Mouse (Mus musculus): ENCODE results near the gene Chrnd. TPM values are rescaled to one million over a fixed set of nuclear protein-coding genes. Genes with fewer than 3 reads are reported as not detected.

Gene Chrnd
- polyA plus RNA-seq, 3 experiments from 2014 or later: not detected

DNA sequence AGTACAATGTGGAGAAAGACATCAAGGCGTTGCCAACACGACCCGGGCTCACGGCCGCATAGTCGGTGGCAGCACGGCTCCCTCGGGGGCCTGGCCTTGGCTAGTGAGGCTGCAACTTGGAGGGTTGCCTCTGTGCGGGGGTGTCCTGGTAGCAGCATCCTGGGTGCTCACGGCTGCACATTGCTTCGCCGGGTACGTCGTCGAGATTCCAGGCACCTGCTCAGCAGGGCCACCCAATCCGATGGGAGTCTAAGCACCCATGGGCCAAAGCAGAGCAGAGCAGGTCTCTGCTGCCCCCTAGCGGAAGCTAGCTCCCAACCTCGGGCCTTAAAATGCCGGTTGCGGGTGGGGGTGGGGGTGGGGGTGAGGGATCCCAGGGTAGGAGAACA is 5.7 kb upstream of the Chrnd start:
- ATAC-seq: peak; percentile 49

DNA sequence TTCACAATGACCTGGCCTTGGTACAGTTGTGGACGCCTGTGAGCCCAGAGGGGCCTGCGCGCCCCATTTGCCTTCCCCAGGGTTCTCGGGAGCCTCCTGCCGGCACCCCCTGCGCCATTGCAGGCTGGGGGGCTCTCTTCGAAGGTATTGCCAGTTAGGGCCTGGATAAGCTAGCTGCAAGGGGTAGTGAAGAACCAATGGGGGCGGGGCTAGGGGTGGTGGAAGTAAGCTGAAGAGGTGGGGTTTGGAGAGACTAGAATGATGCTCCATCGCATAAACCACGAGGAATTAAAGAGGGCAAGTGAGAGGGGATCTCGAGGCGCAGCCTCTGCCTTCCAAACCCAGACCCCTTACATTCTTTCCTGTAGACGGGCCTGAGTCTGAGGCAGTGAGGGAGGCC is 4.9 kb upstream of the Chrnd start:
- no peak for ATAC-seq

DNA sequence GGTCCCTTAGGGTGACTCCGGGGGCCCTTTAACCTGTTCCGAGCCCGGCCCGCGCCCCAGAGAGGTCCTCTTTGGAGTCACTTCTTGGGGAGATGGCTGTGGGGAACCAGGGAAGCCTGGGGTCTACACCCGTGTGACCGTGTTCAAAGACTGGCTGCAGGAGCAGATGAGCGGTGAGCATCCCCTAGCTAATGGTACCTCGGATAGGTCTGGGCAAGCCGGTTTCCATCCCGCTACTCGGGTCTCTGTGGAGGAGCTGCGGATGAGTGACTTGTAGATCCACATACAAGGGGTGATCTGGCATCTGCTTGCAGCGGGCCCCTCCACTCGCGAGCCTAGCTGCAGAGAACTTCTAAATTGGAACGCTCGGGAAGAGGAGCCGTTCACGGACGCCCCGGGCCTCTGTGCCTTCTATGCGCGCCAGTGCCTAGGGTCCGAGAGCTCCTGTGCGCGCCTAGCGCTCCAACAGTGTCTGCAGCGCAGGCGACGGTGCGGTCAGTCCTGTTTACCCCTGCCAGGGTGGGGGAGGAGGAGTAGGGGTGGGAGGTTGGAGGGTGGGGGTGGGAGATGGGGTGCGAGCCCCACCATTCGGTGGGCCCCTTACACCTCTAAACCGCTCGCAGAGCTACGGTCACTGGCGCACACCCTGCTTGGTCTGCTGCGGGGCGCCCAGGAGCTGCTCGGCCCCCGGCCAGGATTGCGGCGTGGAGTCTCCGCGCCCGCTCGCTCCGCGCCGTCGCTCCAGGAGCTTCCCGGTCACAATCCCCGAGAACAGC is 4.0 kb upstream of the Chrnd start:
- ATAC-seq: no peak

DNA sequence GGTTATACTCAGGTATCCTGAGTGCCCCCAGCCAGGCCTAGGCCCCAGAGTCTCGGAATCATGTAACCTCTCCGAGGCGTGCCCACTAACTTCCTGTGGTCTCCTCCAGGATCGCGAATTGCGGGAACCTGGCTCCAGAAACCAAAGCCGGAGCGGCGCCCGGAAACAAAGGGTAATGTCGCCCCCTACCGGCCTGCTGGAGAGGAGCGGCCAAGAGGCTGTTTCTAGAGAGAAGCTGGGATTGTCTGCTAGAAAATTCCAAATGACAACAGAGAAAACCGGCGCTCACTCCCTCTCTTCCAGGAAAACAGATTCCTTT is 3.4 kb upstream of the Chrnd start:
- peak; percentile 49 for ATAC-seq

DNA sequence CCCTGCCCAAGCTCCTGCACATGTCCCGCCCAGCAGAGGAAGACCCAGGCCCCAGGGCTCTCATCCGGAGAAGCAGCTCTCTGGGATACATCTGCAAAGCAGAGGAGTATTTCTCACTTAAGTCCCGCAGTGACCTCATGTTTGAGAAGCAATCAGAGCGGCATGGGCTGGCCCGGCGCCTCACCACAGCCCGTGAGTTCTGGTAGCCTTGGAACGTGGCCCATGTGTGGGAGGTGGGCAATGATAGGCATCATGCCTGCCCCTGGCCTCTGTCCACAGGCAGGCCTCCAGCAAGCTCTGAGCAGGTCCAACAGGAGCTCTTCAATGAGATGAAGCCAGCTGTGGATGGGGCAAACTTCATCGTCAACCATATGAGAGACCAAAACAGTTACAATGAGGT is 6.9 kb downstream of the Chrnd start:
- ATAC-seq: no peak

DNA sequence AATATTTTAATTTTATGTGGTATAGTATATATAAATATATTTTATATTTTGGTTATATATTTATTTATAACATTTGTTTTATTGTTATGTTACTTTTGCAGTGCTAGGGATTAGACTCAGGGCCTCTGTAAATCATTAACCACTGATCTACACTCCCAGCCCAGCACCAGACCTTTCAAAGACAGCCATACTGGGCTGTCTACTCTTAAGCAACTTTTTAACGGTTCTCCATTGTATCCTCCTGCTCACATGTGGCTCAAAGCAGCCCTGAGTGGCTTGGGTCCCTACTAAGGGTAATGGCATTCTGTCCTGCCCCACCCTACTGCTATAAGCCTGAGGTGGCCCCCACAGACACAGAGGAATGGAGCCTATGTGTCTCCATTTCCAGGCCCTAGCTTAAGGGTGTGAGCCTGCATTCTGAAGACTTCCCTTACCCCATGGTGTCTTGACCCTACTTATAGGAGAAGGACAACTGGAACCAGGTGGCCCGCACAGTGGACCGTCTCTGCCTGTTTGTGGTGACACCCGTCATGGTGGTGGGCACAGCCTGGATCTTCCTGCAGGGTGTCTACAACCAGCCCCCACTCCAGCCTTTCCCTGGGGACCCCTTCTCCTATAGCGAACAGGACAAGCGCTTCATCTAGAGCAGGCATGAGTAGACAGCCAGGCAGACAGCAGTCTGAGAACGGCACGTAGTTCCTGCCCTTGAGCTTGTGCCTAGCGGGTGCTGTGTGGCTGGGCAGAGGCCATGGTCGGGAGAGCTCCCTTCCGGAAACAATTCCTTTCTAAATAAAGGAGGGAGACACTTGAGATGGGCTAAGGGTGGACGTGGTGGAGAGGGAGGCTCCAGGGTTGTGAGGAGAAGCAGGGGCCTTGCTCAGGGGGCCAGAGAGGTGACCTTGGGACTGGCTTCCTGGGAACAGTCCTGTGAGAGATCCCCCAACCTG is 8.0 kb downstream of the Chrnd start:
- no peak for ATAC-seq

DNA sequence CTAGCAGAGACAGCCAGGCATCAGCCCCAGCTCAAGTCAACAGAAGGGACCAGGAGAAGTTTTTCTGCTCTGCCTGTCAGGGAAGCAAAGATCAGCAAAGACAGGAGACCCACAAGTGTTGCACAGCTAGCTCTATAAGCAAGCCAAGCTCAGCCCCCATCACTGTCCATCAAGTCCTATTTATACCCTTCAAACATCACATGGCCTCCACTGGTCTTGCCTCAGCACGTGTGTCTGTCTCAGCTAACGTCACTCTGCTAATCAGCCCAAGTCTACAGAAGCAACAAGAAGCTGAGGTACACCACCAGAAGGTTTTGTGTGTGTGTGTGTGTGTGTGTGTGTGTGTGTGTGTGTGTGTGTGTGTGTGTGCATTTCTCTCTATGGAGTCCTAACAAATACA is 10.4 kb downstream of the Chrnd start:
- no peak for ATAC-seq

DNA sequence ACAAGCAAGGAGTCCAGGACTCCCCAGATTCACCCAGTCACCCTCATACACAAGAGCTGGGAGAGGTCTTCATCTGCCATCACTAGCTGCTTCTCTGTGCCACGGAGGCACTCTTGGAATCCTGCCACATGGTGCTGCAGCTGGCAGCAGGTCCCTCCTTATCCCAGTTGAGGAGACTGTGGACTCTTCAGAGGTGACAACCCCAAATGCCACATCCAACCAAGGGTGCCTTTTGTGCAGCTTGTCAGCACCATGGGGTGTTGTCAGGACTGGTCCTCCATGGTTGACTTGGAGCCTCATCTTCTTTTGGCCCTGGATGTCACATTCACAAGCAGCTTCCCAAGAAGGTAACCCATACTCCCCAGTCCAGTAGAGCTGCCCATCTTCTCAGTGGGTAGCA is 11.4 kb downstream of the Chrnd start:
- ATAC-seq: no peak

DNA sequence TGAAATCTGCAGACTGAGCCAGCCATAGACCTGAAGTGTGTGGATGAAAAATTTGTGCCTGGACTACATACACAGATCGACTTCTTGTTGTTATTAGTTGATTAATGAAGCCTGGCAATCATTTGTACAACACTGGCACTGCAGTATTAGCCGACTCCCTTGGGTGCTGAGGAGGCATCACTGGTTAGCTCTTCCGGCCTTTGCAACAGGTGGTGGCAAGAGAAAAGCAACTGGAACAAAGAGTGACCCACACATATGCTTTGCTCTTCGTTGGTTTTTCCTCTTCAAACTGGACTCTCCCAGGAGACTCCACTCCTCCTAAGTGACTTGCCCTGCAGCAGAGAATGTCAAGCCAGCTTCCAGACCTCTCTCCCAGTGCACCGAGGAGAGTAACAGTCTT is 13.4 kb downstream of the Chrnd start:
- ATAC-seq: no peak

DNA sequence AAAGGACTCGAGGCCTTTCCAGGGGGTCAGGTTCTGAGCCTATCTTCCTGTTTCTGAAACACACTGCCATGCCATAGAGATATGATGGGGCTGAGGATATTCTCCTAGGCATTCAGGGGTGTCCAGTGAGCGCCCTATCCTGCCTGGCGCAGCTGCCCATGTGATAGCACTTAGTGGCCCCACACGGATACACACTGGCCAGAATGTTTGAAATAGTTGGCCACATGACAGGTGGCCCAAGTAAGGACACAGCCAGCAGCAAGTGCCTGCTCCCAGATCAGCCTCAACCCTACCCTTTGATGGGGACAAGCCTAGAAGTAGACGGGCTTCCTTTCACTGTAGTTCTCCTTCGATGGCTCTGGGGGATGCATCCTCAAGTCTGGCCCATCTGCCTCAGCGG is 14.1 kb downstream of the Chrnd start, which contains the start of gene Chrng:
TSS of gene Chrng (plus strand) at position 193 of the 400 bp plus-strand sequence.
- ATAC-seq: no peak

DNA sequence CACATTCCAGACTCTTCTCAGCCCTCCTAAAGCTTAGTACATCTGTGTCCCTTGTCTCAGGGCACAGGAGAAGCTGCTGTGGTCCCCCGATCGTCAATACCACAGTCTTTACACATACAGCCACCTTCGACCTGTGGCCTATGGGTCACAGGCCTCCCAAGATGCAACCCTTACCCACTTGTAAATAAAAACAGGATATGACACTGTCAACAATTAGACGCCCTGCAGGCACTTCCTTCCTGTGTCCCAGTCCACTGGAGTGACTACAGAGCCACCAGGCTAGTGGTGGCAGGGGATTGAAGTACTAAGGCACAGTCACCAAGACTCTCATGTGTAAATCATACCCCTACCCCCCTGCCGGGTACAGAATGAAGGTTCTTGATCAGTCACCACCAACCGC is 14.6 kb downstream of the Chrnd start:
- ATAC-seq: no peak

DNA sequence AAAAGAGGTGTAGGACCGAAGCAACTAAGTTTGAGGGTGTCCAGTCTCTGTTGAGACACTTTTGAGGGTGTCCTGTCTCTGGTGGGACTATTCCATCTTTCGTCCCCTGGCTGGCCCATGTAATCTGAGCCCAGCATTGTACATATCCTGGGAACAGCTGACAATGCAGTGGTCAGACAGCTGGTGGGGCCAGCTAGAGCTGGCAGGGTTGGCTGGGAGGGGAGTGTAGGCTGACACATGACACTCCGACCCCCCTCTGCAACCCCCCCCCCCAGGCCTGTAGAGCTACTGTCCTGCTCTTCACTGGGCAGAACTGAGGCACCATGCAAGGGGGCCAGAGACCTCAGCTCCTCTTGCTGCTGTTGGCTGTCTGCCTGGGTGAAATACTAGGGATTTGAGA is 15.1 kb downstream of the Chrnd start:
- no peak for ATAC-seq

DNA sequence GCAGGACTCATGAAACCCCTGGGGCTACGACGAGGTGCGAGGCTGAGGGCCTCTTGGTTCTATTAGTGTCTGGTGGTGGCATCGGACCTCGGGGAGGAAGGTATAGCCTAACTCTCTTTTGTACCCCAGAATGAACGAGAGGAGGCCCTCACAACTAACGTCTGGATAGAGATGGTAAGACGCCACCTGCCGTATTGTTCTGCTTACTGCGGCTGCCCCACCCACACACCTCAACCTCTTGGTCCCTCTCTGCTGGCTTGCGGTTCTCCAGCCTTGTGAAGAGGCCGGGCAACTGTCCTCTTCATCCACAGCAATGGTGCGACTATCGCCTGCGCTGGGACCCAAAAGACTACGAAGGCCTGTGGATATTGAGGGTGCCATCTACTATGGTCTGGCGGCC is 15.9 kb downstream of the Chrnd start:
- no peak for ATAC-seq

DNA sequence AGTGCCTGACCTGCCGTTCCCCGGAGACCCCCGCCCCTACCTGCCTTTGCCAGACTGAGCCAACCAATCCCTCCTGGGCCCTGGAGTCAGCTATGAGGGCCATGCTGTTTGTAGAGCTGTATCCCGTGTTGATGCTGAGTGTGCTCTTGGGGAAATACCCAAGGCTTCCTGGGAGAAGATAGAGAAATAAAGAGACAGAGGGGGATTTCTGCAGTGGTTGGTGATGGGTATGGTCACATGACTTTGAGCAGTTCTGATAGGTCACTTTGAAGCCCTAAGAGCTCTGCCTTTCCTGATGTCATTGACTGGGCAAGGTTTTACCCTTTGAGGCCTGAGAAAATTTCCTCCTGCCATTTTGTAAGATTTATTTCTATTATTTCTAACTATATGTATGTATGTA is 21.0 kb downstream of the Chrnd start:
- no peak for ATAC-seq

DNA sequence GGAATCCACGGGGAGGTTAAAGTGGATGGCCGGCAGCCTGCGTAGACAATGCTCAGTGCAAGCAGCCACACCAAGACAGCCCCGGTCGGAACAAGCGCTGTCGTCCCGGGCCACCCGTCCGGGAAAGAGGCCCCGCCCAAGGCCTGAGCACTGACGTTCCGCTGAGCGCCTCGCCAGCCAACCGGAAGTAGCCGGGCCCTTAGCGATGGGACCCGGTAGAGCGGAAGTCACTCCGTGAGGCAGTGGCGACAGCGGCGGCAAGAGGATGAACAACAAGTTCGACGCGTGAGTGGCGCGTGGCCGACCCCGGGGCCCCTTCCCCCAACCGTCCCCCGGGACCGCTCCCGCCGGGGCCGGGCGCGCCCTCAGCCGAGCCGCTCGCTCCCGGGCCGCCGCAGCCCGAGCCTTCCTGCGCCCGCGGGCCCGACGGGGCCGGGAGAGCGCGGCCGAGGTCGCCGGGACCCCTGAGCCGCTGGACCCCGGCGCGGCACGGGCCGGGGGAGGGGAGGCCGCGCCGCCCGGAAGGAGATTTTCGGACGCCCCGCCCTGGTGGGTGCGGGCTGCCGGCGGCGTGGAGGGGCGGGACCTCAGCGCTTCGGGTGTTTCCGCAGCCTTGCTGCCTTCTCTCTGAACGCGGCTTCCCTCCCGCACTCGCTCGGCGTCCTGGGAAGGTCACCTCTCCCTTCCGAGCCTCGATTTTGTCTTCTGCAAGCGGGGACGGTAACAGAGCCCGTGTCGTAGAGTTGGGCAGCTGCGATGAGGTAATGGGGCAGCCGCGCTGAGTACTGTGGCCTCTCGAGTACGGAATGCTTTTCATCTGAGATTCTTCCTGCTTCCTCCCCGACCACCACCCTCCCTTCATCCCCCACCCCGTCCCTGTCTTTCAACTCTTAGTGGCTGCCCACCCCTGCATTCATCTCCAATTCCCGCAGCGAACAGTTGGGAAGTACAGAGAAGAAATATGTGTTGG is 23.6 kb downstream of the Chrnd start, which contains the start of gene Eif4e2:
TSS of gene Eif4e2 (plus strand) at position 180 of the 970 bp plus-strand sequence.
- ATAC-seq: peak; percentile 92

DNA sequence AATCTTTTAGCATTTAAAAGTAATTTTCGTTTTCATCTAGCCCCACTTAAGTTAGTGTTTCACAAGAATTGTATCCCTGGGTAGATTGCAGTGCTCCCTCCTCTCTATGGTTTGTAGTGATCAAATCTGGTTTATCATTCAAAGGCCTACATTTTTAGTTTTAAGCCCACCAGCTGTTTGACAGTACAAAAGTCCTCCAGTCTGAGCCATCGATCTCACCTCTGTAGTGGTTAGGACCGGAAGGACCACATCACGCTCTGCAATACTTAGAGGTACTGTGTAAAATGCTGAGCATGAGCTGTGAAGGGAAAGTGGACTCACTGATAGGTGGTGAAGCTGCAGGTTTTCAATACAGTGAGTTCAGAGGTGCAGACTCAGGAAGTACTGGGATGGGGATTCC is 24.3 kb downstream of the Chrnd start:
- ATAC-seq: peak; percentile 27

DNA sequence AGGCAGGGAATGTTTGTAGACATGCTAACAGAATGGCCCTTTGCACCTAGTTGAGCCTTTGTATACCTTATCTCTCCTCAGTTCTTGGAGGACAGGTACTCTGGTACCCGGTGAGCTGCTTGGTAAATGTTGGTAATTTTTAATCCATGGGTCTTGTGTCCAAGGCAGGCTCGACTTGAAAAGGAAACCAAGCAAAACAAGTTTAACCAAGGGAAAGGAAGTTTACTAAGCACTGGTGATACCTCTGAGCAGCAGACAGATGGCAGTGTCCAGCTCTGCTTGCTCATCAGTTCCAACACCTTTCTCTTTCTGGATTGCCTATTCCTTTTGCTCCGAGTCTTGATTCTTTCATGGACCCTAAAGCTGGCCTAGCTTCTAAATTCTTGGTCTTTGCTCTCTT is 27.5 kb downstream of the Chrnd start:
- no peak for ATAC-seq

DNA sequence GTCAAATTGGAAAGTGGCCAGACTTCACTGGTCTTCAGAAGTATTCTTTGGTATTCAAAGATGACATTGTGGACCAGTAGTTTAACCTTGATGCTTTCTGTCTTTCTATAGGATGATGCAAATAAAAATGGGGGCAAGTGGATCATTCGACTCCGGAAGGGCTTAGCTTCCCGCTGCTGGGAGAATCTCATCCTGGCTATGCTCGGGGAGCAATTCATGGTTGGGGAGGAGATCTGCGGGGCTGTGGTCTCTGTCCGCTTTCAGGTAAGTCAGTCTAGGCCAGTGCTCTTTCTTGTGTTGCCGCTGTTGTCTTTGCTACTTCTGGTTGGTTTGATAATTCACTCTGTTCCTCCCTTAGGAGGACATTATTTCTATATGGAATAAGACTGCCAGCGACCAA is 35.3 kb downstream of the Chrnd start:
- ATAC-seq: no peak

DNA sequence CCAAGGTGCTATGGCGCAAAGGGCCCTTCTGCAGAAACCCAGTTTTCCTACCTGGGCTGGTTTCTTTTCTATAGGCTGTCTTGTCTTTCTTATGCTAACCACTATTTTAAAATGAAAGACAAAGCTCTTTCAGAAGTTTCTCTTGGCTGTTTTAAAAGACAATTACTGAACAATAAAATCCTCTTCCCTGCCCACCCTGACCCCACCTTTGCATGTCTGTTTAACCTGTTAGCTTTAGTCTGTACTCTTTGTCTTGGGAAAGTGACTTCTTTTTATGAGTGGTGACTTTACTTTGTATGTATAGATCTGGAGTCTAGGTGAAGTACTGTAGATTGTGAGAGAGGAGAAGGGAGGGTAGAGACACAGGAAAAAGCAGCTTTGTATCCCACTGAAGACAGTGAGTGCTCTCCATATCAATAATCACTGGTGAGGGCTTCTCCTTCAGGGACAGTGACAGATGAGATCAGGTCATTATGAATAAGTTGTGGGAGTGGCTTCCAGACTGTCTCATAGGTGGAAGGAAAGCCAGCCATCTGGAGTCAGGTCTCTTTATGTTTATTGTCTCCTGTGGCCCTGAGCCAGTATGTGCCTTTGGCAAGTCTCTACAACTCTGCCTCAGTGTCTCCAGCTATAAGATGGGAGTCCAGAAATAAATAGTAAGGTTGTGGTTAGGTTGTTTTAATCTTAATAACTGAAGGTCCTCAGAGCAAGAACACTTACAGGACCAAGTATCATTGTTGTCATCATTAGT is 36.2 kb downstream of the Chrnd start:
- no peak for ATAC-seq

DNA sequence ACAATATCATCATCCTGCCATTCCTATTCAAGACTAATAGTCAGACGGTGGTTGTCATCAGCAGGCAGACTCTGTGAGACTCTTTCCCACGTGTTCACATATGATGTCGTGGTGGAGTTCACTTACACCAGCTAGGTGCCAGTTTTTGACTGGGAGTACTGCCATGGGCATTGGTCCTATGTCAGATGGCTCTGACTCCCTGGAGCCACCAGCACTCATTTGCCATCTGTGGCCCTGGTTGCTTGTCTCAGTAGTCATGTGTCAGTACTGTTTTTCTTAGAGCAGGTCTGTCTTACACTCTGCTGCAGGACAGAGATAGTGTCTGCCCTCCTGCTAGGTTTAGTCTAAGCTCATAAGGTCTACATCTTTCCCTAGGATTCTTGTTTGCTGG is 36.7 kb downstream of the Chrnd start:
- ATAC-seq: no peak

DNA sequence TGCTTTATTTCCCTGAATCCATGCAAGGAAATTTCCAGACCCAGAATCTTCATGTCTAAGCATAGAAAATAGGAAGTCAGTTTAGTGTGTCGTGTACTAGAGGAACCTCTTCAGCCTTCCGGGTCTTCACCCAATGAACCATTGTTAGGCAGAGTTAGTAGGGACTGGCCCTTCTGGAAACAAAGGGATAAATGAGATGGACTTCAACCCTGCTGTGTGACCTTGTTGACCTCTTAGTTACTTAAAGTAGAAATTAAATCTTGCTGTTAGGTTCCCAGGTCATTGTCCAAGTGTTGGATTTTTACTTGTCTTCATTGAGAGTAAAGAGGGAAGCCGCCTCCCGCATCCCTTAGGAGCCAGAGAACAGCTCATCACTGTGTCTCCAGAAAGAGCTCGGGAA is 40.2 kb downstream of the Chrnd start:
- ATAC-seq: no peak

DNA sequence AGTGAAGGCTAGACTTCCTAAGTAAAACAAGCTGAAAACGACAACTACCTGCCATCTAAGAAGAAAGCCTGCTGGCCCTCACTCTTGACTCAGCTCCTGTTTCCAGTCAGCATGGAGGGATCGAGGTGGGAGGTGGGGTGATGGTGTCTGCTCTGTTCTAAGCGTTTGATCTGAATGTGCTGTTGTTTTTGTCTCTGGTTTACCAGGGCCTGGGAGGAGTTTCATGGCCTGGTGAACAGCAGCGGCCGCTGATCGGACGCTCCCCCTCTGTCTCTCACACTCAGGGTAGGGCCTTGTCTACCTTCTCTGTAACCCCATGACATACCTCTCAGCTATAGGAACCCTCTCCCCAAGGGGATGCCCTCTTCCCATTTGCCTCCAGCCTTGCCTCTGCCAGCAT is 41.8 kb downstream of the Chrnd start:
- no peak for ATAC-seq

All from inflammation-experienced regulatory T-cells, adult 6 months (primary cell).